Mouse (Mus musculus) MN1 (cell line): Measurements from ENCODE around the gene Anapc16.

ENCODE experiments used
- DNase-seq: peaks from one replicate; pipeline ENCODE4 v3.0.0-alpha.2; 2016; ENCODE audit warnings: low spot score

The Anapc16 gene

DNA sequence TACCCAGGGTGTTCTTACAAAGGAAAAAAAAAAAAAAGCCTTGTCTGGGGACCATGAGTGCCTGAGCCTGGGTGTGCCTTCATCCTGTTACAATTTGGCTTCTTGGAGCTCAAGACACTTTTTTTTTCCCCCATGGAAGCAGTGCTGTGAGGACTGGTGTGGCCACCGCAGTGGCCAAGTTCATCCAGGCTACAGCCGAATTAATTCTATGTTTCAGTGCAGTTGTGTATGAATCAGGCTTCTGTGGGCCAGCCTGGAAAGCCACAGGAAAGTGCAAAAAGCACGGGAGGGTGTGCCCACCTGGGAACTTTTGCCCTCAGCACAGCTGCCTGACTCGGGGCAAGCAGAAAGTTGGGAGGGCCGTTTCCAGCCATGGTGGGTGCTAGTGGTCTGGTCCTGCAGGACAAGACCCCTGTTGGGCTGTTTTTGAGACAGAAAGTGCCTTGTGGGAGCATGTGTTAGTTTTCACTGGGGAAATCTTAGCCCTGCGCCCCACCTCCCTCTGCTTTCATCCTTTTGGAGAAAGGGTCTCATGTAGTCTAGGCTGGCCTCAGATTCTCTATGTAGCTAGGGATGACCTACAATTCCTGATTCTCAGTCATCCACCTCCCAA is 32.4 kb downstream of the Anapc16 start:
- DNase-seq: peak; percentile 50

DNA sequence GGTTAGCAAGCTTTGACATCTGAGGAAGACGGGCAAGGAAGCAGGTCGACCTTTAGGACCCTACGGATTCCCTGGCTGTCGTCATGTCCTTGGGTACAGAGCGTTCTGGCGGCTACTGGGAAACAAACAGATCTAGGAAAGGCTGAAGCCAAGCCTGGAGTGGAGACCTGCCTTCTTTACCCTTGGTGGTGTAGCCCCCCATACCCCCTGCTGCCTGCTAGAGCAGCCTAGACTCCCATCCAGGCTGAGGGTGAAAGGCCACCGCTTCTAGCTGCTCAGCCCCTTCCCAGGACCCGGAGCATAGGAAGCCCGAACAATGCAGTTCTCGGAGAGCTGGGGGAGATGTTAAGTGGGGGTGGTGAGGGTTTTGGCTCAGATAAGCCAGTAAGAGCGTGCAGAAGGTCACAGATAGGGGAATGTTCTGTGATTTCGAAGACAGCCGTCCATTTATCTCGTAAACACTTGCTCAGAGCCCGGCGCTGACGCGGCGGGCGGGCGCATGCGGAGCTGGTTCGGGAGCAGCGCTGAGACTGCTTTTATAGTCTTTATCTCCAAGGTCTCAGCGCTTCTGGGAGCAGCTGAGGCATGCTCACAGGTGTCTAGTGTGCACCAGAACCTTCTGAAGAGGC is 33.0 kb downstream of the Anapc16 start:
- peak; percentile 82 for DNase-seq

DNA sequence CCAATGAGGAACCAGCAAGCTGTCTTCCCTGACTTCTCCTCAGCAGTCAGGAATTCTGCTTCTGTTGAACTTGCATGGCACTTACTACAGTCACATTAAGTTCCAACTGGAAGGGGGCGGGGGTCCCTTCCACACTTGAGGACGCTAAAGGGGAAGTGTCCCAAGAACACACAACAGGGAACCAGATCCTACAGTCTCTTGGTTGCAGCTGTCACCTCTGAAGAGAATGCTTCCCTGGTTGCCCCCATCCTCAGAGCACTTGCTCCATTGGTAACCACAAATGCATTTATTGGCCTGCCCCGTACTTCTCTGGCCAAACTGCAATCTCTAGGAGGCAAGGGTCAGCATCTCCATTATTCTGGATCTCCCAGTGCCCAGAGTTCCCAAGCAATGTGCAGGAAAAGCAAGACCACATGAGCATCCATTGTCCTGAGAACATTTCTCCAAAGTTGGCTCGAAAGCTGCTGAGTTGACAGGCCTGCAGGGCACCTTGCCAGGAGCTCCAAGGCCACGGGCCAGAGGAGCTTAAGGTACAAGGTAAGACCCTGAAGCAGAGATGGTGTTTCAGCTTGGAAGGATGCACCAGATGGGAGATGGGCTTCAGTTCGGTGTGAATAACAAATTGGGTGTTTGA is 35.5 kb downstream of the Anapc16 start:
- no peak for DNase-seq

DNA sequence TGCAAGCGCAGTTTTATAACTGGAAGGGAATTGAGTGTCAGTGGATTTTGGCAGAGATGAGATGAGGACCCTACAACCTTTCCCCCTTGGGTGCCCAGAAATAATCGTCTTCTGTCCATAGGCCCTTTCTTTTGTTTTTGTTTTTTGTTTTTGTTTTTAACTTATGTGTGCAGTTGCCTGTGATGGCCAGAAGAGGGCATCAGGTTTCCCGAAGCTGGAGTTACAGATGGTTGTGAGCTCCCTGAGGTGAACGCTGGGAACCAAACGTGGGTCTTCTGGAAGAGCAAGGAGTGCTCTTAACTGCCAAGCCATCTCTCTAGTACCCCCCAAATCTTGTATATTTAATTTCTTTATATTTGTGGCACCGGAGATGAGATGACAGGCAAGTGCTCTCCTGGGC is 36.2 kb downstream of the Anapc16 start:
- no peak for DNase-seq

GRCm38 (mm10) chr10:59965788-59966187 is 37.1 kb downstream of the Anapc16 start:
- DNase-seq: no peak

DNA sequence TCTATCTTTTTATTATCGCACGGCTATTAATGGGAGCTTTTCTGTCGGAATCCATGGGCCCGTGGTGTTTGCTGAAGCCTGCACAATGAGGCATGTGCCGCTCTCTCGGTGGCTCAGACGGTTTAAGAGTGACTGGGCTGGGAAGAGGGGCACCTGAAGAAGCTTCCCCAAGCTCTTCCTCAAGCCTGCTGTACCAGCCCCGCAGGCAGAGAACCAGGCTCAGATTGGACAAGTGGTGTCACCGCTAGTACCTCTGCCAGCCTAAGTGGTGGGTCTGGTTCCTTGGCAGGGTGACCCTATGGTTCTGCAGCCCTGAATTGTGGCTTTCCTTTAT is 37.6 kb downstream of the Anapc16 start:
- DNase-seq: no peak

- peak; percentile 56 for DNase-seq
Measured at GRCm38 (mm10) chr10:59964504-59965361, 38.2 kb downstream of the Anapc16 start.

DNA sequence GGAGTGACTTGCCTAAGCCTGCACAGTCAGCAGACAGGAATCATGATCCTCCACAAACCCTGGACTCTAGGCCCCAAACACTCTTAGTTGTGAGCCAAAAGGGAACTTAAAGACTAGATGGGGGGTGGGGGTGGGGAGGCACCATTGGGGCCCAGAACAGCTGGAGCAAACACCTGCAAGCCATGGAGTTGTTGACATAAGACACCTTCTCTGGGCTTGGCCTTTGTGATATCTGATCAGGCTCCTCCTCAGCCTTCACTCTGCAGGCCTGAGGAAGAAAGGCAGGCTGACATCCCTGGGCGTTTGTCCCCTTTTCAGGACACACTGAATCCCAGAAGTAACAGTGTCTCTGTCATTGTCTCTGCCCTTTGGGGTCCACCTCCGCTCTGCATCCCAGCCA is 39.3 kb downstream of the Anapc16 start:
- no peak for DNase-seq

GRCm38 (mm10) chr10:59959517-59959916 is 43.4 kb downstream of the Anapc16 start:
- no peak for DNase-seq

GRCm38 (mm10) chr10:59958458-59958857 is 44.5 kb downstream of the Anapc16 start:
- DNase-seq: no peak

- DNase-seq: peak; percentile 63
Measured at GRCm38 (mm10) chr10:59957171-59958149, 45.5 kb downstream of the Anapc16 start.

DNA sequence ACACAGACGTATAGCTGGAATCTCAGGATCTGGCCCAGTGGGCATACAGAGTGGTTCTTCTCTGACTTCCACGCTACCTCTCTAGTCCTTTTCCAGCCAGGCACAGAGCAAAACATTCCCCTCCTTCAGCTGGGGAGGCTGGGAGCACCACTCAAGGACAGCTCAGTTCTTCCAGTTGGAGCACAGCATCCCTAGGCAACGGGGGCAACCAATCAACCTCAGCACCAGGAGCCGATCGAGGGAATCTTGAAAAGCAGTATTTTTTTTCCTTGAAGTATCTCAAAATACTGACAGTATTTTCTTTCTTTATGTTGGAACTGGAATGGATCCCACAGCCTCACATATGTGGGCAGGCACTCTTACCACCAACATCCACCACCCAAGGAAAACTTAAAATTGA is 46.3 kb downstream of the Anapc16 start:
- DNase-seq: no peak

DNA sequence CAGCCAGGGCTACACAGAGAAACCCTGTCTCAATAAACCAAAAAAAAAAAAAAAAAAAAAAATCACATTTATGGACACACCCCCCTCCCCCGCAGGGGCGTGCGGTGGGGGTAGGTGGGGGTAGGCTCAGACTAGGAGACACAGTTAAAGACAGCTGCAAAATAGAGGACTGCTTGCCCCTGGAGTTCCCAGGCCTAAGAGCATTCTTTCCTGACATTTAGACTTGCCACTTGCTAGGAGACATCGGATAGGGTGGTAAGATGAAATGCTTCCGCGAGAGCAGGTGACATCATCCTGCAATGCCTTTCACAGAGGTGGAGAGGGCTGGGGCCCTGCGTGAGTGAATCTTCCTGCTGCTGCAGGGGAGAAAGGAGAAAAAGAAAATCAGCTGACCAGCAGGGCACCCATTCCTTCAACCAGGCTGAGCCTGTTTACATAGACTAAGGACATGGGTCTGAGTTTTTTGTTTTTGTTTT is 49.3 kb downstream of the Anapc16 start:
- peak; percentile 92 for DNase-seq

DNA sequence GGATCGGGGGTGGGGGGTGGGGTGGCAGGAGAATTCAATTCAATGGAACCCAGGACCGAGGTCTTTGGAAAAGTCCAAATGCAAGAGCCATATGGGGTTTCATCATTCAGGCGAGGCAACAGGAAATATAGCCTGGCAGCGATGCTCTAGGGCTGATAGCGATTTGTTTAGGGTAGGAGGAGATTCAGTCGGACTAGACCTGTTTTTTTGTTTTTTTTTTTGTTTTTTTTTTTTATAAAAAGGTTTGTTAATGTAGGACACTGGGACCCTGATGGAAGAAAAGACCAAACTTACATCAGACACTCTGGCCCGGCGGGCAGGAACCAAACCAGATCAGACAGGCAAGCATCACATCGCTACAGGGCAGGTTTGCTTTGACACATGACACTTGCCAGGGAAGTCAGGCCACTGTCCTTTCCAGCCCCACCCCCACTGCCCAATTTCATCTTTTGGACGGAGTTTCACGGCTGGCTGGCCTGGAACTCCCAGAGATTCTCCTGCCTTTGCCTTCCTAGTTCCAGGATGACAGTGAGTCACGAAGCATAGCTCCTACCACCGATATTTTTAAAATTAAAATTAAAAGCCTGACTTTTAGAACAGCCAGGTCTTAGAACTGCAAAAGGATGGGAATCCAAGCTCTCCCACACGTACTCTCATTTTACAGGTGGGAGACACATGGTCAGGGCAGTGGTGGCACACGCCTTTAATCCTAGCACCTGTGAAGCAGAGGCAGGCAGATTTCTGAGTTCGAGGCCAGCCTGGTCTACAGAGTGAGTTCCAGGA is 50.0 kb downstream of the Anapc16 start:
- peak; percentile 95 for DNase-seq

- peak; percentile 83 for DNase-seq
Measured at GRCm38 (mm10) chr10:59952152-59952780, 50.7 kb downstream of the Anapc16 start.

GRCm38 (mm10) chr10:59951211-59952151 is 51.5 kb downstream of the Anapc16 start, which contains the start of gene Ddit4:
Ddit4 (minus strand) TSS chr10:59951834.
- DNase-seq: peak; percentile 100

DNA sequence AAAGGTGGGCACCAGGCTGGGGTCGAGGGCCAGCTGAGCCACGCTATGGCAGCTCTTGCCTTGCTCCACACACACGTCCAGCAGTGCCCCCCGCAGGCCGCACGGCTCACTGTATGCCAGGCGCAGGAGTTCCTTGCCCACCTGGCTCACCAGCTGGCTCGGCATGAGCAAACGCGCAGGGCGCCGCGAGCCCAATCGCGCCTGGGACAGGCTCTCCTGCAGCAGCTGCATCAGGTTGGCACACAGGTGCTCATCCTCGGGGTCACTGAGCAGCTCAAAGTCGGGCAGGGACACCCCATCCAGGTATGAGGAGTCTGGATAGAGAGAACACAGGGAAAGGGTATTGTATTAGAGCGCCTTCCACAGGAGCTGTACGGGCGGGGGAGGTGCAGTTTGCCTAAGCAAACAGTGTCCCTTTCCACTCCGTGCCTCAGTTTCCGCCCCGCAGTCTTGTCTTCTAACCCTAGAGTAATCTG is 52.2 kb downstream of the Anapc16 start:
- DNase-seq: peak; percentile 93

- DNase-seq: peak; percentile 52
Measured at GRCm38 (mm10) chr10:59949783-59950605, 52.9 kb downstream of the Anapc16 start.
